Mouse (Mus musculus) left cerebral cortex, postnatal 36 days (tissue): ENCODE data around the gene Klf5. TPM values are rescaled to one million over a fixed set of nuclear protein-coding genes. Genes with fewer than 3 reads are reported as not detected.

ENCODE experiments used
- DNase-seq, 2 experiments: peaks; one replicate each; pipeline ENCODE4 v3.0.0; 2021 to 2022; ENCODE audit warnings: low spot score in 2 of 2, mixed read lengths in 1 of 2
- intact Hi-C: fragments of 180-260 bp; cut with DNase I; formaldehyde crosslinking; loops from one replicate; pipeline ENCODE4 v1.15.1; 2025
- total RNA-seq, 2 experiments: library from RNA; stranded (reverse); gene quantifications; 2 replicates each; pipeline ENCODE4 v1.2.3; 2021

Gene Klf5
- total RNA-seq, 2 experiments from 2014 or later = 15.2 to 15.8 TPM

DNA sequence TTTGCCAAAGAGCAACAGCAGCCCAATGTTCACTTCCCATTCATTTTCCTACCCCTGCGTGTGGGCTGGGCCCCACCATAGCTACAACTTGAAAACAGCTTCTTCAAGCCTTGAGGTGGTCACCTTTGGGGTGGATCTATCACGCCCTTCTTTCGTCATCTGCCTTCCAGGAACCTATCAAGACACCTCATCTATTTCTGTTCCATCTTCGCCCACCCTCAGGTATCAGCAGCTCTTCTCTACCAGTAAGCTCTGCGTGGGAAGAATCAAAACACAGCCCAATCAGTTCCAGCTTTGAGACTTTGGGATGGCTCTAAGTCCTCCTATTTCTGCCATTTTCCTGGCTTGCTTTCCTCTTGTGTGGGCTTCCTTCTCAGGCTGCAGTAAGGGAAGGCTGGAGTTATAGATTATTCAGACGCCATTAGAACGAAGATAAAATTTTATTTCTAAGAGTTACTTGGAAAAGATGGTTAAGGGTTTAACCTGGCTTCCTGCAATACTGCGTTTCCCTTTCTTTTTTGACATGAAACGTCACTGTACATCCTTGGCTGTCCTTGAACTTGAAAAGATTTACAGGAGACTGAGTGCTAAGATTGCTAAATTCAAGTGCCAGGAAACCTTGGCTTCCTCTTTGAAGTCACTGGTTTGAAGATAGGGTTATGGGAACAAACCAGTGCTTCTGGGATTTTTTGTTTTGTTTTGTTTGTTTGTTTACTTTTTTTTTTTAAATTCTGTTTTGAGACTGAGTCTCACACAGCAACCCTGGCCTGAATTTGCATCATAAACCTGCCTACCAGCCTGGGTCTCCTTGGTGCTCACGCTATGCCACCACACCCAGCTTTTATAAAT is 56.5 kb downstream of the Klf5 start:
- intact Hi-C loops = no loop called here
- DNase-seq = no peak

DNA sequence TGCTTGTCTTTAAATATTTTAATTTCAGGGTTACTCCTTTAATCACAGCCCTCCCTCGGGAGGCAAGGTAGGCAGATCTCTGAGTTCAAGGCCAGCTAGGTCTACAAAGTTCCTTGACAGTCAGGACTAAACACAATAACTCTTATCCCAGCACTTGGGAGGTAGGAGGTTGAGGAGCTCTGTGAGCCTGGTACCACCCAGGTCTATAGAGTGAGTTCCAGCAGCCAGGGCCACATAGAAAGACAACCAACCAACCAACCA is 57.0 kb downstream of the Klf5 start:
- intact Hi-C loops = no loop called here

DNA sequence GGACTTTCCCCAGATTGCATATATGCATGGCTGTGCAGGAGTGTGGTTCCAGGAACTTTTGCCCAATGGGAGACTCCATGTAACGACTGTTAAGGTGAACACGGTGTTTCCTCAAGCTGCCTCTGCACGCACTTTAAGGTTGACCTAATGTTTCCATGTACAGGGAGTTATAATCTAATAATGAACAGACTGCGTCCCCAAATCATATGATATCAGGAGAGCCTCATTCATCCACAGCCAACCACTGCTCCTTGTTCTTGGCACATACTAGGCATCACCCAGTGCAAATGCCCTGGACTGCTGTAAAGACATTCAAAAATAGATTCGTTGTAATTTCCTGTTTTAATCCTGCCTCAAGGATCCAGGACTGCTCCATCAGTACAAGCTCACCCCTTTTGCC is 64.5 kb downstream of the Klf5 start:
- intact Hi-C loops = no loop called here
- DNase-seq = no peak

More for the DNA sequence above, 57.0 kb downstream of the Klf5 start:
- DNase-seq = no peak

DNA sequence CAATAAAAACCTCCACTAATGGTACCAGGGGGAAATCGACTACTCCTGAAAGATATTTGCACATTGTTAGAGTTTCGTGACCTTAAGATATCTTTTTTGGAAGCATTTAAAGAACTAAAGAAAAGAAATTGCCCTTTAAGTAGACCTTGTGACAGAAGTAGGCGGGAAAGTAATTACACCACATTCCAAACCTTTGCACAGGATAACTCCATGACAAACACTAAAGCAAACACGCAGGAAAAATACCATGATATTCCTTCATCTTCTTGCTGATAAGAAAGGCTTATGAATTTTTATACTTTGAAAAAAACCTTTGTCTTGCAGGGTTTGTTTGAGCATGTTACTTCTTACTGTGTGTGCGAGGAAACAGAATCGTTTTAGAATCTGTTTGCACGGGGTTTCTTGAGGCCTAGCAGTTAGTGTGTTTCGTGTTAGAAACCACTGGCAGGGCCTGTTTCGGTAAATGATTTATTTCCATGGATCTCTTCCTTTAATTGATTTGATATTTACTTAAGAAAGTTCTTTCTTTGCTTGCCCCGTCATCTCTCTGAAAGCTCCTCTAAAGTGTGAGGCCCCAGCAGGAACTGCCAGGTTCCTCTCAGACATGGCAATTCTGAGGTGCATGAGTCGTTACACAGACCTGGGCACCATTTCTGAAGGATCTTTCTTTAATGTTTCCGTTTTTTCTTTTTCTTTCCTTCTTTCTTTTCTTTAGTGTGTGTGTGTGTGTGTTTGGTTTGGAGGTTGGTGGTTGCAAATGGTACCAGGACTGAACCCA is 65.7 kb downstream of the Klf5 start:
- intact Hi-C loops = no loop called here
- no peak for DNase-seq

Other genes with a start within 250 kb of the Klf5 start
- gene Pibf1, start 199.3 kb upstream of the Klf5 start, total RNA-seq = 10 to 100 TPM; 10.2 to 15.8 TPM
- gene Dis3, start 198.9 kb upstream of the Klf5 start, total RNA-seq = 10 to 100 TPM; 14.8 to 18.0 TPM